In genomic region chr14:57534346-57534745, GRCm38 (mm10) we compare ENCODE assay signal across 11 mouse cellular contexts. TPM values are rescaled to one million over a fixed set of nuclear protein-coding genes. Genes with fewer than 3 reads are reported as not detected.
DNase-seq lines count a peak whose midpoint lies in the region; ATAC-seq and TF ChIP-seq lines count a peak whose summit lies in the region.
"Had no signal": no experiment of that assay in that cellular context is flagged by ENCODE, and none has a peak within 500 bp of the region (broad histone marks: within the 10 kb centered on the region; RNA-seq: fewer than 3 reads in every experiment).

No protein-coding gene starts in this region.

- peak overlapping the region; percentile 51 for H3K27ac ChIP-seq in left cerebral cortex, adult 2 months
- H3K27ac ChIP-seq in forebrain, postnatal 0 days (ENCODE audit: low read depth, low read length) = peak overlapping the region; percentile 50
- peak overlapping the region; percentile 74; the same call in 1 of the 2 replicates for H3K27ac ChIP-seq in limb, embryonic 14.5 days (replicated peaks; ENCODE audit: low read depth, low read length)
- H3K27ac ChIP-seq in stomach, embryonic 14.5 days (ENCODE audit: low read length) = peak overlapping the region; percentile 83
- H3K27ac ChIP-seq: liver, embryonic 12.5 days; neural tube, embryonic 12.5 days had no signal

- H3K9ac ChIP-seq in forebrain, postnatal 0 days = no peak overlapping the region; the same call in 1 of the 2 replicates
- H3K9ac ChIP-seq in limb, embryonic 14.5 days (ENCODE audit: low read depth, low read length, severe bottlenecking) = no peak overlapping the region
- H3K9ac ChIP-seq in stomach, embryonic 14.5 days (replicated peaks; ENCODE audit: low read depth, low read length) = no peak overlapping the region
- H3K9ac ChIP-seq: kidney, embryonic 15.5 days; liver, embryonic 12.5 days; neural tube, embryonic 12.5 days had no signal

- intact Hi-C loops in left cerebral cortex, adult 2 months (cut with DNase I) = loop anchor here (2.0 kb wide), 1 partner anchor 36 kb away; the partner anchor contains the start of gene Eef1akmt1
- intact Hi-C loops in left cerebral cortex, postnatal 14 days (cut with DNase I) = loop anchor here (5.0 kb wide), 1 partner anchor 83 kb away; no protein-coding TSS in a partner anchor
- intact Hi-C loops in left cerebral cortex, postnatal 25 days (cut with DNase I) = loop anchor here (5.0 kb wide), 1 partner anchor 38 kb away; the partner anchor contains the start of gene Eef1akmt1

- H3K4me1 ChIP-seq in forebrain, postnatal 0 days (ENCODE audit: insufficient read depth) = peaks cover 33% of the 10 kb centered on the region
- H3K4me1 ChIP-seq in limb, embryonic 14.5 days (ENCODE audit: control insufficient read depth, insufficient read depth, low read length) = peaks cover 30% of the 10 kb centered on the region
- H3K4me1 ChIP-seq in stomach, embryonic 14.5 days (ENCODE audit: control insufficient read depth, insufficient read depth, low read length) = peaks cover 27% of the 10 kb centered on the region; the same call in 1 of the 2 replicates

- no peaks in the 10 kb centered on the region for H3K9me3 ChIP-seq in forebrain, postnatal 0 days (ENCODE audit: low read length)
- H3K9me3 ChIP-seq in limb, embryonic 14.5 days (ENCODE audit: control insufficient read depth, low read length) = no peaks in the 10 kb centered on the region
- H3K9me3 ChIP-seq in stomach, embryonic 14.5 days (ENCODE audit: control insufficient read depth, low read depth, low read length) = no peaks in the 10 kb centered on the region
- H3K9me3 ChIP-seq: kidney, embryonic 15.5 days; liver, embryonic 12.5 days; neural tube, embryonic 12.5 days had no signal

- H3K4me2 ChIP-seq in forebrain, postnatal 0 days (ENCODE audit: low read depth) = no peak overlapping the region
- peak overlapping the region; percentile 16; the same call in 1 of the 2 replicates for H3K4me2 ChIP-seq in limb, embryonic 14.5 days (replicated peaks; ENCODE audit: low read depth, low read length, severe bottlenecking)
- H3K4me2 ChIP-seq in stomach, embryonic 14.5 days (replicated peaks; ENCODE audit: low read depth, low read length) = no peak overlapping the region
- H3K4me2 ChIP-seq: liver, embryonic 12.5 days had no signal

- no peak for ATAC-seq in forebrain, postnatal 0 days
- peak; percentile 28; the same call in 1 of the 2 replicates for ATAC-seq in limb, embryonic 14.5 days (ENCODE audit: low FRiP score, low read depth)
- no peak for ATAC-seq in stomach, embryonic 14.5 days (ENCODE audit: insufficient number of reproducible peaks, insufficient read depth, low FRiP score, low read depth)
- no peak for ATAC-seq in CD4-positive, CD25-positive, alpha-beta regulatory T cell, adult 4 months
- ATAC-seq: liver, embryonic 12.5 days; Patski had no signal

- no peak for TF ChIP-seq CTCF in left cerebral cortex, adult 2 months (IDR thresholded peaks at IDR 0.05)
- no peak for TF ChIP-seq CTCF in forebrain, postnatal 0 days (IDR thresholded peaks at IDR 0.05; ENCODE audit: low read depth)

- H3K36me3 ChIP-seq in forebrain, postnatal 0 days (ENCODE audit: insufficient read depth) = peaks cover 5% of the 10 kb centered on the region
- H3K36me3 ChIP-seq in limb, embryonic 14.5 days (ENCODE audit: control insufficient read depth, insufficient read depth, low read length) = no peaks in the 10 kb centered on the region
- no peaks in the 10 kb centered on the region for H3K36me3 ChIP-seq in stomach, embryonic 14.5 days (ENCODE audit: control insufficient read depth, insufficient read depth, low read length)
- H3K36me3 ChIP-seq: kidney, embryonic 15.5 days; liver, embryonic 12.5 days; neural tube, embryonic 12.5 days had no signal

- 14% methylated on average over 5 of the region's 5 CpGs for WGBS in forebrain, postnatal 0 days
- WGBS in limb, embryonic 14.5 days = 22% methylated on average over 5 of the region's 5 CpGs
- 21% methylated on average over 5 of the region's 5 CpGs for WGBS in stomach, embryonic 14.5 days

- H3K27me3 ChIP-seq in forebrain, postnatal 0 days (ENCODE audit: insufficient read depth, low read length) = no peaks in the 10 kb centered on the region
- H3K27me3 ChIP-seq in limb, embryonic 14.5 days (ENCODE audit: control insufficient read depth, insufficient read depth, low read length) = no peaks in the 10 kb centered on the region
- H3K27me3 ChIP-seq in stomach, embryonic 14.5 days (ENCODE audit: control insufficient read depth, insufficient read depth, low read length) = 0 out of 2 replicates have a peak, but pooled peaks cover 2% of the 10 kb centered on the region
- H3K27me3 ChIP-seq: neural tube, embryonic 12.5 days; Patski had no signal

- no peak for DNase-seq in left cerebral cortex, adult 2 months (ENCODE audit: extremely low spot score in 1 of 2, low spot score in 2 of 2)
- DNase-seq in left cerebral cortex, postnatal 14 days (ENCODE audit: low spot score in 2 of 2) = no peak
- no peak for DNase-seq in forebrain, postnatal 0 days
- DNase-seq in limb, embryonic 14.5 days (ENCODE audit: low spot score) = no peak
- DNase-seq in left cerebral cortex, postnatal 25 days (ENCODE audit: low spot score in 2 of 2) = no peak

- TF ChIP-seq POLR2A in limb, embryonic 14.5 days (IDR thresholded peaks at IDR 0.05; ENCODE audit: borderline replicate concordance, extremely low read depth, insufficient read depth, insufficient read length) = no peak

- no peak overlapping the region for H3K4me3 ChIP-seq in left cerebral cortex, adult 2 months
- no peak overlapping the region for H3K4me3 ChIP-seq in forebrain, postnatal 0 days (ENCODE audit: low read depth, low read length)
- H3K4me3 ChIP-seq in limb, embryonic 14.5 days (replicated peaks; ENCODE audit: low read length) = no peak overlapping the region
- no peak overlapping the region for H3K4me3 ChIP-seq in stomach, embryonic 14.5 days (ENCODE audit: low read depth, low read length)
- H3K4me3 ChIP-seq: kidney, embryonic 15.5 days; liver, embryonic 12.5 days; neural tube, embryonic 12.5 days had no signal

RNA-seq across cellular contexts. Expression of gene Il17d, which starts 9.8 kb away (rescaled TPM):
- 10 to 100 TPM; 15.4 to 17.7 TPM for total RNA-seq in left cerebral cortex, adult 2 months (2021)
- 10 to 100 TPM; 13.3 to 14.0 TPM for total RNA-seq in left cerebral cortex, postnatal 14 days (2021)
- total RNA-seq in forebrain, postnatal 0 days (2014; rRNA removed) = 38.8 and 47.6 TPM in 2 replicates
- polyA plus RNA-seq in forebrain, postnatal 0 days (2015; fragmentation: Nextera tagmentation; extraction: Ambion mirVana) = 8.5 and 9.8 TPM in 2 replicates
- 41.0 and 68.8 TPM in 2 replicates for polyA plus RNA-seq in limb, embryonic 14.5 days (2012; rRNA removed)
- polyA plus RNA-seq in limb, embryonic 14.5 days (2014; fragmentation: Nextera tagmentation; extraction: Ambion mirVana) = 6.9 and 8.1 TPM in 2 replicates
- 3.4 and 4.4 TPM in 2 replicates for polyA plus RNA-seq in stomach, embryonic 14.5 days (2014; fragmentation: Nextera tagmentation; extraction: Ambion mirVana)
- not detected for polyA plus RNA-seq in CD4-positive, CD25-positive, alpha-beta regulatory T cell, adult 4 months (2017; shearing (Covaris generic))
- total RNA-seq in left cerebral cortex, postnatal 25 days (2021) = 10 to 100 TPM; 15.2 to 15.8 TPM

RNA-seq across cellular contexts. Expression of gene Eef1akmt1, which starts 37.1 kb away (rescaled TPM):
- 10 to 100 TPM; 30.7 to 38.0 TPM for total RNA-seq in left cerebral cortex, adult 2 months (2021)
- total RNA-seq in left cerebral cortex, postnatal 14 days (2021) = 10 to 100 TPM; 37.7 to 41.2 TPM
- total RNA-seq in forebrain, postnatal 0 days (2014; rRNA removed) = 45.7 and 58.4 TPM in 2 replicates
- 82.9 and 84.9 TPM in 2 replicates for polyA plus RNA-seq in forebrain, postnatal 0 days (2015; fragmentation: Nextera tagmentation; extraction: Ambion mirVana)
- polyA plus RNA-seq in limb, embryonic 14.5 days (2012; rRNA removed) = 38.2 and 44.0 TPM in 2 replicates
- polyA plus RNA-seq in limb, embryonic 14.5 days (2014; fragmentation: Nextera tagmentation; extraction: Ambion mirVana) = 109 and 112 TPM in 2 replicates
- 92.2 and 103 TPM in 2 replicates for polyA plus RNA-seq in stomach, embryonic 14.5 days (2014; fragmentation: Nextera tagmentation; extraction: Ambion mirVana)
- 100 to 1,000 TPM; 125 to 131 TPM for polyA plus RNA-seq in CD4-positive, CD25-positive, alpha-beta regulatory T cell, adult 4 months (2017; shearing (Covaris generic))
- 10 to 100 TPM; 35.8 to 36.3 TPM for total RNA-seq in left cerebral cortex, postnatal 25 days (2021)
